Mouse (Mus musculus) stomach, embryonic 15.5 days (tissue): ENCODE measurements at regions not wholly inside any gene's neighbourhood (a gene's known extent, or its start where the extent isn't known, plus 50 kb on each side); places are given as distances from the start of the nearest gene placed in this dataset.

Experiments used
- ATAC-seq: fragments of 200-750 bp; cut with Nextera tagmentation; 2 replicates; pipeline ENCODE4 v1.8.0; 2017; ENCODE audit warnings: low read depth, moderate number of reproducible peaks, moderate TSS enrichment; ENCODE audit not compliant: insufficient read depth, low FRiP score
- H3K27ac ChIP-seq: fragments of 300-500 bp; sonication (generic); 2 replicates; pipeline ENCODE4 v1.5.1; 2015; ENCODE audit warnings: mild to moderate bottlenecking, inconsistent platforms
- H3K27me3 ChIP-seq: fragments of 300-500 bp; sonication (generic); replicated peaks from 2 replicates; pipeline ENCODE4 v1.6.1; 2015; ENCODE audit warnings: inconsistent platforms
- H3K36me3 ChIP-seq: fragments of 300-500 bp; sonication (generic); 2 replicates; pipeline ENCODE4 v1.6.1; 2015; ENCODE audit warnings: inconsistent platforms
- H3K4me1 ChIP-seq: fragments of 300-500 bp; sonication (generic); 2 replicates; pipeline ENCODE4 v1.6.1; 2015; ENCODE audit warnings: inconsistent platforms
- H3K4me2 ChIP-seq: fragments of 300-500 bp; sonication (generic); 2 replicates; pipeline ENCODE4 v1.6.1; 2015; ENCODE audit warnings: mild to moderate bottlenecking, inconsistent platforms
- H3K4me3 ChIP-seq: fragments of 300-500 bp; sonication (generic); replicated peaks from 2 replicates; pipeline ENCODE4 v1.5.1; 2015; ENCODE audit warnings: inconsistent platforms
- H3K9ac ChIP-seq: fragments of 300-500 bp; sonication (generic); 2 replicates; pipeline ENCODE4 v1.6.1; 2015; ENCODE audit warnings: inconsistent platforms
- H3K9me3 ChIP-seq: fragments of 300-500 bp; sonication (generic); 2 replicates; pipeline ENCODE4 v1.6.1; 2016; ENCODE audit warnings: inconsistent platforms
- WGBS: fragments of 180-500 bp; shearing (Covaris S2); methylation state at CpG from one replicate; pipeline ENCODE4 v1.1.7; 2015; 5-methylcytosine and 5-hydroxymethylcytosine counted together

- H3K9ac ChIP-seq: no peak overlapping the region
- H3K27ac ChIP-seq: 0 out of 2 replicates have a peak overlapping the region, but pooled peaks have one; percentile 2
- WGBS: 9% methylated on average over 13 of the region's 13 CpGs
- ATAC-seq: peak; percentile 50; the same call in 1 of the 2 replicates
- no peaks in the 10 kb centered on the region for H3K27me3 ChIP-seq
- H3K4me3 ChIP-seq: no peak overlapping the region
- peaks cover 16% of the 10 kb centered on the region; the same call in 1 of the 2 replicates for H3K4me1 ChIP-seq
- 0 out of 2 replicates have a peak overlapping the region, but pooled peaks have one; percentile 2 for H3K4me2 ChIP-seq
- H3K36me3 ChIP-seq: no peaks in the 10 kb centered on the region
- H3K9me3 ChIP-seq: no peaks in the 10 kb centered on the region
Measured at GRCm38 (mm10) chr13:44065741-44066185, 281.2 kb downstream of the Cd83 start.

GRCm38 (mm10) chr13:44067244-44067643 is 282.7 kb downstream of the Cd83 start:
- 59% methylated on average over 2 of the region's 2 CpGs for WGBS
- H3K36me3 ChIP-seq: no peaks in the 10 kb centered on the region
- no peak overlapping the region for H3K27ac ChIP-seq
- ATAC-seq: no peak
- H3K9ac ChIP-seq: no peak overlapping the region
- H3K4me2 ChIP-seq: no peak overlapping the region
- no peak overlapping the region for H3K4me3 ChIP-seq
- peaks cover 15% of the 10 kb centered on the region; the same call in 1 of the 2 replicates for H3K4me1 ChIP-seq
- no peaks in the 10 kb centered on the region for H3K27me3 ChIP-seq
- H3K9me3 ChIP-seq: no peaks in the 10 kb centered on the region

GRCm38 (mm10) chr13:44068951-44069350 is 284.4 kb downstream of the Cd83 start:
- Histone ChIP-seq H3K27ac (no peak overlapping the region), H3K4me2 (no peak overlapping the region), H3K9me3 (no peaks in the 10 kb centered on the region), H3K4me3 (no peak overlapping the region), H3K27me3 (no peaks in the 10 kb centered on the region), H3K4me1 (peaks cover 10% of the 10 kb centered on the region; the same call in 1 of the 2 replicates), H3K36me3 (no peaks in the 10 kb centered on the region), H3K9ac (no peak overlapping the region)
- no peak for ATAC-seq
- 86% methylated on average over 5 of the region's 5 CpGs for WGBS

GRCm38 (mm10) chr13:44073122-44073521 is 288.5 kb downstream of the Cd83 start:
- no peak overlapping the region for H3K4me3 ChIP-seq
- WGBS: 80% methylated on average over 9 of the region's 9 CpGs
- H3K27ac ChIP-seq: no peak overlapping the region
- no peaks in the 10 kb centered on the region for H3K4me1 ChIP-seq
- H3K36me3 ChIP-seq: no peaks in the 10 kb centered on the region
- no peaks in the 10 kb centered on the region for H3K27me3 ChIP-seq
- no peaks in the 10 kb centered on the region for H3K9me3 ChIP-seq
- no peak overlapping the region for H3K9ac ChIP-seq
- ATAC-seq: no peak
- H3K4me2 ChIP-seq: no peak overlapping the region

- Histone ChIP-seq H3K36me3 (no peaks in the 10 kb centered on the region), H3K9ac (no peak overlapping the region), H3K4me2 (no peak overlapping the region), H3K4me3 (no peak overlapping the region), H3K27me3 (no peaks in the 10 kb centered on the region), H3K9me3 (no peaks in the 10 kb centered on the region), H3K27ac (no peak overlapping the region), H3K4me1 (no peaks in the 10 kb centered on the region)
- no peak for ATAC-seq
- WGBS: 86% methylated on average over 9 of the region's 9 CpGs
Measured at GRCm38 (mm10) chr13:44074172-44074571, 289.6 kb downstream of the Cd83 start.

GRCm38 (mm10) chr13:44077022-44077421 is 292.4 kb downstream of the Cd83 start:
- Histone ChIP-seq H3K27ac (no peak overlapping the region), H3K9me3 (no peaks in the 10 kb centered on the region), H3K4me3 (no peak overlapping the region), H3K27me3 (no peaks in the 10 kb centered on the region), H3K4me2 (no peak overlapping the region), H3K9ac (no peak overlapping the region), H3K4me1 (no peaks in the 10 kb centered on the region), H3K36me3 (no peaks in the 10 kb centered on the region)
- WGBS: 90% methylated on average over 10 of the region's 10 CpGs
- ATAC-seq: no peak

- Histone ChIP-seq H3K27me3 (no peaks in the 10 kb centered on the region), H3K4me1 (0 out of 2 replicates have a peak, but pooled peaks cover 11% of the 10 kb centered on the region), H3K4me2 (no peak overlapping the region), H3K27ac (peak overlapping the region; percentile 26; the same call in 1 of the 2 replicates), H3K36me3 (no peaks in the 10 kb centered on the region), H3K4me3 (no peak overlapping the region), H3K9me3 (no peaks in the 10 kb centered on the region), H3K9ac (no peak overlapping the region)
- ATAC-seq: no peak
- WGBS: 44% methylated on average over 10 of the region's 10 CpGs
Measured at GRCm38 (mm10) chr13:44085621-44086510, 301.3 kb downstream of the Cd83 start.

GRCm38 (mm10) chr13:44086801-44087200 is 302.2 kb downstream of the Cd83 start:
- Histone ChIP-seq H3K27ac (peak overlapping the region; percentile 21; the same call in 1 of the 2 replicates), H3K9me3 (no peaks in the 10 kb centered on the region), H3K4me2 (no peak overlapping the region), H3K9ac (no peak overlapping the region), H3K36me3 (no peaks in the 10 kb centered on the region), H3K4me1 (0 out of 2 replicates have a peak, but pooled peaks cover 11% of the 10 kb centered on the region), H3K27me3 (no peaks in the 10 kb centered on the region), H3K4me3 (no peak overlapping the region)
- 41% methylated on average over 4 of the region's 4 CpGs for WGBS
- ATAC-seq: no peak

GRCm38 (mm10) chr13:44097141-44097540 is 312.6 kb downstream of the Cd83 start:
- Histone ChIP-seq H3K27ac (no peak overlapping the region), H3K27me3 (0 out of 2 replicates have a peak, but pooled peaks cover 5% of the 10 kb centered on the region), H3K9ac (no peak overlapping the region), H3K36me3 (no peaks in the 10 kb centered on the region), H3K4me2 (no peak overlapping the region), H3K4me1 (no peaks in the 10 kb centered on the region), H3K4me3 (no peak overlapping the region), H3K9me3 (no peaks in the 10 kb centered on the region)
- no peak for ATAC-seq
- WGBS: 81% methylated on average over 2 of the region's 2 CpGs

- Histone ChIP-seq H3K36me3 (no peaks in the 10 kb centered on the region), H3K4me1 (no peaks in the 10 kb centered on the region), H3K27ac (no peak overlapping the region), H3K4me3 (no peak overlapping the region), H3K27me3 (0 out of 2 replicates have a peak, but pooled peaks cover 5% of the 10 kb centered on the region), H3K4me2 (no peak overlapping the region), H3K9ac (no peak overlapping the region), H3K9me3 (no peaks in the 10 kb centered on the region)
- 65% methylated on average over 9 of the region's 9 CpGs for WGBS
- ATAC-seq: no peak
Measured at GRCm38 (mm10) chr13:44099511-44099910, 314.9 kb downstream of the Cd83 start.

GRCm38 (mm10) chr13:44100125-44101067 is 315.8 kb downstream of the Cd83 start:
- Histone ChIP-seq H3K27ac (no peak overlapping the region), H3K9me3 (no peaks in the 10 kb centered on the region), H3K4me3 (no peak overlapping the region), H3K36me3 (no peaks in the 10 kb centered on the region), H3K4me1 (no peaks in the 10 kb centered on the region), H3K4me2 (peak overlapping the region; percentile 20), H3K9ac (no peak overlapping the region), H3K27me3 (0 out of 2 replicates have a peak, but pooled peaks cover 5% of the 10 kb centered on the region)
- ATAC-seq: no peak
- WGBS: 21% methylated on average over 21 of the region's 21 CpGs
